Mouse (Mus musculus) B cell, adult 67 days (primary cell): ENCODE data around the gene Scgb1a1. TPM values are rescaled to one million over a fixed set of nuclear protein-coding genes. Genes with fewer than 3 reads are reported as not detected.

Source experiments
- total RNA-seq, 2 experiments: library from RNA; stranded (reverse); gene quantifications; 4 replicates each; pipeline ENCODE4 v1.2.4; 2023

Scgb1a1 gene
- total RNA-seq, result not detected

GRCm38 (mm10) chr19:9087821-9088220, at the start of gene Scgb1a1:
Gene Scgb1a1, minus strand, starts transcription at chr19:9087958.

GRCm38 (mm10) chr19:9135512-9136331, 48.0 kb upstream of the Scgb1a1 start, which contains the start of gene Asrgl1:
Gene Asrgl1, minus strand, starts transcription at chr19:9135636.

Other genes with a start within 250 kb of the Scgb1a1 start
- under 1 TPM in 1 of 2 experiments, not detected in 1; 0.32 TPM for gene Gng3, start 248.8 kb downstream of the Scgb1a1 start, total RNA-seq
- gene Lrrn4cl, start 237.2 kb downstream of the Scgb1a1 start, total RNA-seq, result 1 to 10 TPM; 1.1 TPM
- 100 to 1,000 TPM; 134 to 139 TPM for gene Ubxn1, start 216.5 kb downstream of the Scgb1a1 start, total RNA-seq
- 10 to 100 TPM; 21.7 to 24.6 TPM for gene Uqcc3, start 207.0 kb downstream of the Scgb1a1 start, total RNA-seq
- gene Lbhd1, start 204.2 kb downstream of the Scgb1a1 start, total RNA-seq, result 10 to 100 TPM; 11.1 to 35.5 TPM
- gene Gm49403, start 204.0 kb downstream of the Scgb1a1 start, total RNA-seq, result not detected
- gene 1810009A15Rik, start 199.1 kb downstream of the Scgb1a1 start, total RNA-seq, result 10 to 100 TPM; 40.7 to 46.3 TPM
- gene Gm49416, start 199.0 kb downstream of the Scgb1a1 start, total RNA-seq, result 1 to 10 TPM; 1.1 to 5.3 TPM
- 10 to 100 TPM; 24.6 to 25.0 TPM for gene Ints5, start 195.0 kb downstream of the Scgb1a1 start, total RNA-seq
- 100 to 1,000 TPM; 172 to 180 TPM for gene Ganab, start 189.9 kb downstream of the Scgb1a1 start, total RNA-seq
- gene B3gat3, start 167.6 kb downstream of the Scgb1a1 start, total RNA-seq, result 10 to 100 TPM; 76.7 to 80.8 TPM
- gene Rom1, start 158.6 kb downstream of the Scgb1a1 start, total RNA-seq, result 1 to 10 TPM; 3.3 to 5.6 TPM
- gene Eml3, start 158.4 kb downstream of the Scgb1a1 start, total RNA-seq, result 100 to 1,000 TPM in 1 of 2 experiments, 10 to 100 TPM in 1; 97.3 to 108 TPM
- gene Mta2, start 146.1 kb downstream of the Scgb1a1 start, total RNA-seq, result 100 to 1,000 TPM; 217 to 227 TPM
- gene Tut1, start 134.1 kb downstream of the Scgb1a1 start, total RNA-seq, result 10 to 100 TPM; 41.2 to 44.8 TPM
- gene Eef1g, start 120.9 kb downstream of the Scgb1a1 start, total RNA-seq, result 100 to 1,000 TPM; 517 to 551 TPM
- gene Ahnak, start 98.7 kb downstream of the Scgb1a1 start, total RNA-seq, result 100 to 1,000 TPM in 1 of 2 experiments, 10 to 100 TPM in 1; 94.3 to 151 TPM
- 10 to 100 TPM; 17.8 to 18.8 TPM for gene Asrgl1, start 47.7 kb upstream of the Scgb1a1 start, total RNA-seq